Mouse (Mus musculus) right cerebral cortex, postnatal 10 days (tissue): ENCODE measurements at regions not wholly inside any gene's neighbourhood (a gene's known extent, or its start where the extent isn't known, plus 50 kb on each side); places are given as distances from the start of the nearest gene placed in this dataset.

ENCODE experiments used
- DNase-seq, 2 experiments: peaks; one replicate each; pipeline ENCODE4 v3.0.0; 2021; ENCODE audit warnings: low spot score in 2 of 2

DNA sequence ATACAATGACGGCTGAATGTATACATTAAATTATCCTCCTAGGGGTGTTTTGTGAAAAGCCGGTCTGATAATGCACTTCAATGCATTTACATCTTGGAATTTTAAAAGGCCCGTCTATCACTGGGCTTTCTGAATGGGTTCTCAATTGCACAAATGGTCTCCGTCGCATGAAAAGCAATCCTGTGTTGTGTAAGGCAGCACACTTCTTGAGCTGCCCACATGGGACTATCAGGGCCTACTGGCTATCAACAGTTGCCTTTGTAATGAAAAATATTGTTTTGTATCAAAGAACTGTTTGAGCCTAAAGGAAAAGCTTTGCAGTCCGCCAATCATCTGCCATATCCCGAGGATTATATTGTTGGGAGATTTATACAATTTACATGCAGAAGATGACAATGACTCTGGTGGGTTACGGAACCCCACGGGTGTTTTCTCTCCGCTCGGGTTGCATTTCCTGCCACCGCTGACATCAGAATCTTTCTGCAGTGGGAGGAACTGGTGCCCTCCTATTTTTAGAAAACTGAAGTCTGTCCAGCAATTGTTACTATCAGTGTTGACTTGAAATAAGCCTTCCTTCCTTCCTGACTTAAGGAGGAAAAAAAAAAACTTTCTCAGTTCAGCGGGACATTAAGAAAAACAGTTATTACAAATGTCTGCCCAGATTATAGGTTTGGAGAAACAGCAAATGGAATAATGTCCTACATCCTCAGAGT lies 118.7 kb downstream of the Tmem26 start:
- no peak for DNase-seq

DNA sequence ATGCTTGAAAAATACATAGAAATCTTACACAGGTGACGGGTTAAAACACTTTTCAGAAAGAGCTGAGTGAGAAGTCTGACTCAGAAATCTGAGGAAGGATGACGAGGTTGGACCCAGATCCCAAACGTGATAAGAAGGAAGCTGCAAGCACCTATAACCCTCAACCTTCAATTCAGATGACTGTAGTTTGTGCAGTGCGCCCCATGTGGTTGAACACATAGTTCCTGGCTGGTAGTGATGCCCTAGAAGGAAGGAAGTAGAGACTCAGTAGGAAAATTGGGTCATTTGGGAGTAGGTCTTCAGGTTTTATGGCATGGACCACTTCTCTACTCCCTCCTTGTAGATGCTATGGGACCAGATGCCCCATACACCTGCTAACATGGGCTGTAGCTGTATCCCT lies 120.6 kb downstream of the Tmem26 start:
- no peak for DNase-seq

DNA sequence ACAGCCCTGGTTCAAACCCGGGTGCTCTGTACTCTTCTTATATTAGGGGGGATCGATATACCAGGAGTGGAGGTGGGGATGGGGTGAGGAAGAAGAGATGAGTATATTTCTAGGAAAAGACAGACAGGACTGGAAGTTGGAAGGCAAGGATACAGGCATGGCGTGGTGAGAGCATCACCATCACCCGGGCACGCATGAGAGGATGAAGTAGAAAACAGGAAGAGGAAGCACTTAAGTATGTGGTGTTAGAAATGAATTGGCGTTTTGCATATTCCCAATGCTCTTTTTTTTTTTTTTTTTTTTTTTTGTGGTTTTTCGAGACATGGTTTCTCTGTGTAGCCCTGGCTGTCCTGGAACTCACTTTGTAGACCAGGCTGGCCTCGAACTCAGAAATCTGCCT lies 121.2 kb downstream of the Tmem26 start:
- no peak for DNase-seq

DNA sequence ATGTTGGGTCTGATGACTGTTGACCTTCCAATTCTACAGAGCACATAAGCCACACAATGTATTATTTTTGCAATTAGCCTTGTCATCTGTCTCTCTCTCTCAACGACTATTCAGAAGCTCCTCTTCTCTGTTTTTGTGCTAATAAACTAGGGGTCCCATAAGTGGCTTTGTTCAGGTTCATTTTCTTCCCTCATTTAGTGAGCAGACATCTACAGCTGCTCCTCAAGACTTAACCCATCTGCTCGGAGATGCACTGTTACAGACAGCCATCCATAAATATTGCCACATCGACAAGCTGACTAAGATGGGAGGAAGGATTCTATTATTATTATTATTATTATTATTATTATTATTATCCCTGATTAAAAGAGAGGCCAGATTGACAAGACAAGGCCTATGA lies 127.7 kb downstream of the Tmem26 start:
- no peak for DNase-seq

DNA sequence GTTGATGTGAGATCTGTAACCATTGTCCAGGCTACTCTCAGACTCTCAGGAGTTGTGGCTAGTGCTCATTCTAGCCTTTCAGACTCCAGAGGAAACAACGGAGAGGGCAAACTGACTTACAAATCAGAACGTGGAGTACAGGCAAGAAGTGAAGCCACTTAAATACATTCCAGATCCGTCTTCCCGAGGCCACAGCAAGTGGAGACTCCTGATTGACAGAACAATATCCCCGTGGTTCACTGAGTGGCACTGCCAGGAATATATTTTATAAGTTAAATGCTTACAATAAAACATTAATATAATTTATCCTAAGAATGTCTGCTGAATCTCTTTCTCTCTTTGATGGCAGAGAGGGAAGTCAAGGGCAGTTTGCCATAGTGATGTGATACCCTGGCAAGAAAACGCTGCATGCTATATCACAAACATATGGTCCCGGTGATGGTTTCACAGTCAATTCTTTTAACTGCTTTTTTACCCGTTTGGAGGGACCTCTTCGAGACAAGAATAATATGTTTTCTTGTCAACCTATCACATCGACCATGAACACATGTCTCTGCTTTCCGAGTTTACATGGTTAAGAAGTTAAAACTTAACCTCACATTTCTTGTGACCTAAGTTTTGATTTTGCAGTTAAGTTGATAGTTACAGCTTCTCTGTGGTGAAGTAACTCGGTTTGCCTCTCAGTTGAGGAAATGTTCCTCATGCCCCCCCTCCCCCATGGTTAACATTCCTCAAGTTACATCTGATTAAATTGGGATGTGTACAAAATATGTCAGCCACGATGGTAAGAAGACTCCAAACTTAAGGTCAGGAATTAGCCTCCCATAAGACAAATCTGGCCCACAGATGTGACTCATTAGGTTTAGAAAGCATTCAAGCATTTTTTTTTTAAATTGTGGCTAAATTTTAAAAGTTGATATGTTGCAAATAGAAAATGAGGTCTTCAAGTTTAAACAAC lies 132.8 kb downstream of the Tmem26 start:
- no peak for DNase-seq

DNA sequence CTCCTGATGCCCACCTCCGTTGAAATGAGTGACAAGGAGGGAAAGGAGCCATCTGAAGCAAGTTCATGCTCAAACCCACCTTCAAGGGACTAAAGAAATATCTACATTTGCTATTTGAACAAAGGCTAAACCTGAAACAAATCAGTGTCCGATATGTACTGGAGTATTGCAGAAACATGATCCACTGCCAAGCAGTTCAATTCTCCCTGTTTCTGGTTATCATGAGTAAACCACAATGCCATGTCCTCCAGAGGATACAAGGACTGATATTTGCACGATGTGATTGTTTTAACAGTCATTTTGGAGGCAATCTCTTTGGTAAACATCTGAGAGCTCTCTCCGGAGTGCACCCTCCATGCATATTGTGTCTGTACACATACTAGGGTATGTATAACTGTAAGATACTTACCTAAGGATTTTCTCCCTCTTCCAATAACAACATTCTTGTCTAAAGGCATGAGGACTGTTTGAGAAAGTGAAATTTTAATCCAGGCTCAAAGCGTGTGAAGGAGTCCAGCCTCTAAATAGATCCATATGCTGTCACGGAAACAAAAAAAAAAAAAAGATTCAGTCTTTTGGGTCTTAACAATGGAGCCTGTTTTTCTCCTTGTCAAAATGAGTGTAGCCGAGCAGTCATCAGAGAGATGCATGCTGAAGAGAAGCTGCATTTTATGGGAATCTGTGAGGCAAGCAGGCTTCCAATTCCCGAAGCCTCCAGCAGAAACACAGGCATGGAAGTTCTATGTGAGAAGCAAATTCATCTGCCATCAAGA lies 141.3 kb downstream of the Tmem26 start:
- DNase-seq, result peak in 1 of 2 experiments; percentile 30

DNA sequence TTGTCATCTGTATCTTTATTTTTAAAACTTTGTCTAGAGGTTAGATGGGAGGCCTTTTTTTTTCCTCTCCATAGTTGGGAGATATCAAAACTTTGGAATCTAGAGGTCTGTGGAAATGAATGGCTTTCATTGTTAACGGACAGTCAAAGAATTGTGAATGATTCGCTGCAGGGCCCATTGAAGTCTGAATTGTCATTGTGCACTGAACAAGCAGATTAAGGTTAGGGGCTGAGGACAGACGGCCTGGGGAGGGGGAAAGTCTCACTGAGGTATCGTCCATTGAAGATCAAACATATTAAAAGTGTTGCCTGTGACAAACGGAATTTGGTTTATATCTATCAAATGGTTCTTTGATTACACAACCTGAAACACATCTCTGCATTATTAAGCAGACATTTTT lies 142.3 kb downstream of the Tmem26 start:
- DNase-seq, result no peak

DNA sequence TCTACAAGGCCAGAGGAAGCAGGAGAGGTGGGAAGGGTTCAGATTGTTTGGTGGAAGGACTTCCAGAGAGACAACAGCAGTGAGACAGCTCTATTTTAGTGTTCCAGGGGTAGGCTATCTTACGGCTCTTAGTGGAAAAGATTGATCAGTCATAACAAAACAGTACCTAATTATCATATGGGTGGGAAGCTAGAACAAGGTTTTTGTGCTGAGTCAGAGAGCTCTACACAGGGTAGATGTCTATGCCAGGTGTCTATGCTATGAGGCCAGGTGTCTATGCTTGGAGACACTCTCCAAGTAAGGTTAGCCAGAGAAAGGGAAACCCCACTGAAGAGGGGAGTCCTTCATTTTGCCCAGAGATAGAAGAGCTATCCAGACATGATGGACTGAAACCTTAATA lies 143.9 kb downstream of the Tmem26 start:
- DNase-seq, result no peak

DNA sequence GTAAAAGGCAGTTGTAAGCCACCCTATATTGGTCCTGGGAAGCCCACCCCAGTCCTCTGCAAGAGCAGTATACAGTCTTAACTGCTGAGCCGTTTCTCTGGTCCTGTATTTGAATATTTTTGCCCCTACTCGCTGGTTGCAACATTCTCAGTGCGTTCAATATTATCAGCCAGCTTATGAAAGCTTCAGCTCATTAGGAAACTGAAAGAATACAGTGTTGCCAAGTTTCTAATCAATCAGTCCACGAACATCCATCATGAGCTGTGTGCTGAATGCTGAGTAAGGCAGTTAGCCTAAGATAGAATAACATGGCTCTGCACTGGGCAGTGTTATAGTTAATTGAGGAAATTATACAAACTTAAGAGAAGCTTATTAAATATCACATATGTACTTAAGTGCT lies 148.7 kb downstream of the Tmem26 start:
- no peak for DNase-seq

DNA sequence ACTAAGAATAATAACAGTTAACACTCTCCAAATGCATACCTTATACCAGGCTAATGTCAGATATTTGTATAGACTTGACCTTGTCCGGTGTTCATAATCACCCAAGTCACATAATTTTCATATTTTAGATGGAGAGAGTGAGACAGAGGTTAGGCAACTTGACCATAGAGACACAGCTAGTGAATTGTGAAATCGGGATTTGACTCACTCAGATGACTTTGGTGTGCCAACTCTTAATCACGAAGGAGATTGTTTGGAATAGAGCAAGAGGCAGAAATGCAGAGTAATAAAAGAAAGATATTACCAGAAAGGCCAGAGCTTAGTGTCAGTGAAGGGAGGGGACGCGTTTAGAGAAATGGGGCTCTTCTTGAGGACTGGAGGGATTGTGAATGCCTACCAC lies 152.2 kb downstream of the Tmem26 start:
- no peak for DNase-seq

DNA sequence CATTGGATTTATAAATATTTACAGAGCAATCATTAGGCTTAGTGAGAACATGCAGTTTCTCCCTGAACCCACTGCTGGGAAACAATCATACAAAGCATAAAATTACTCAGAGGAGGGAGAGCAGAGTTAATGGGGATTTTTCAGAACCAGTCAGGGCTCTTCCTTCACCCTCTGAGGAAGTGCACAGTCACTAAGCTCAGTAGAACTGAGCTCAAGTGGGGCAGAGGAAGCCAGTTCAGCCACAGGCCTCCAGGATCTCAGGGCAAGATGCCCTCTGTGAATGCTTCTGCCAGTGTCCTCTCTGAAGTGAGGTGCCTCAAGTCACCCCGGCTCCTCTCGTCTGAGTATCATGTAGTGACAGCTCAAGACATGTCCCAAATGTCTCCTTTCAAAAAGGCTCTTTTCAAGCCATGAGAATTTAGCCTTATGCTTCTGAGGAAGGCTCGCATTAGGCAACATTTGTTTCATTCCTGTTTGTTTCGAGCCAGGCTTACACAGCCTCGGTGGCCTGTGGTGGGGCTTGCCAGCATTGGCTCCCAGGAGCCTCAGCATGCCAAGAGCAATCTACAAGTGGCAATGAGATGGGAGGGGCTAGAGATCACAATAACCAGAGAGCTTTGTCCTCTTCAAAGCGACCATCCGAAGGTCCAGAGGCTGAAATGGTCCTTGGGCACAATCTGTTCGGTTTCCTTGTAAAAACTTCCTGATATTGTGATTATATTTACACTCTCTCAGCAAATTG lies 169.8 kb downstream of the Tmem26 start:
- DNase-seq, result peak in 1 of 2 experiments; percentile 31

DNA sequence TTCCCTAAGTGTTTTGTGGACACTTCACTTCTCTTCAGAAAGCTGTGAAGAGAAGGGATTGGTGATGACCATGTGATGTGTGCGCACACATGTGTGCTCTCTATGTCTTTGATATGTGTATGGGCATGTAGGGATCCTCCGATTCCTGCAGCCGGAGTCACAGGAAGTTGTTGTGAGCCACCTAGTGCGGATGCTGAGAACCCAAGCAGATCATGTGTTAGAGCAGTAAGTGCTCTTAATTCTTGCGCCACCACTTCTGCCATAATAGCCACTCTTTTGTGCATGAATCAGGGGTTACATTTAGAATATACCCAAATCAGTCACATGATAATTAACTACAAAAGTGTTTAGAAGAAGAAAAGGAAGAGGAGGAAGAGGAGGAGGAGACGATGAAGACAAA lies 170.7 kb downstream of the Tmem26 start:
- no peak for DNase-seq

DNA sequence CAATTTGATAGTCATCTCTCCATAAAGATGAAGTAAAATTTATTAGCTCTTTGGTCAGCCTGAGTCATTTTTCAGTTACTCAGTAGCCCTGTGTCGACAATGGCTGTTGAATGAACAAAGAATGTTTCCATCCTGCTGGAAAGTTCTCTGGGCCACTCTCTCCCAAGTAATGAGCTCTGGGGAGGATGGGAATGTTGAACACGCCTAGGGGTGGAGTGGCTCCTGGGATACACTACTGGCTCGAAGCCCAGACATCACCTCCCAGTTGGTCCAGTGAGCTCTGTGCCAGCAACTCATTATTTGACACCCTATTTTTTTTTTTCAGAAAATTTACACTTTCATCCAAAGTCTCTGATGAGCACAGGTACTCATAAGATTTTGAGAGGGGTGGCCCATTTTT lies 174.1 kb downstream of the Tmem26 start:
- no peak for DNase-seq

DNA sequence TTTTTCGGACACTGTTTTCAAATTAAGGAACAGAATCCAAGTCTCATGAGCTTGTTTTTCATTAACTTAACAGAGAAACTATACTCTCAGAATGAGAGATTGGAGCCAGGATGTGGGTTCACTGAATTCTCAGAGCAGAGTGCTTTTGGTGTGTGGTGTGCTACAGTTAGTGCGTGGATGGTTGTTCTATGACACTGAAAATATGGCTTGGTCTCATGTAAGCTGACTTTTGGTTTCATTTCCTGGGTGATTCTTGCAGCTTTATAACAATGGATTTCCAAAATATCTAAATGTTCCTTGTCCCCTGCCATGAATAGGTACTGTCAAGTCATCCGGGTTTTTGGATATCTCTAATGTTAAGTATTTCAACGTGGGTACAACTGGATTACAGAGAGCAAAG lies 177.7 kb downstream of the Tmem26 start:
- no peak for DNase-seq

DNA sequence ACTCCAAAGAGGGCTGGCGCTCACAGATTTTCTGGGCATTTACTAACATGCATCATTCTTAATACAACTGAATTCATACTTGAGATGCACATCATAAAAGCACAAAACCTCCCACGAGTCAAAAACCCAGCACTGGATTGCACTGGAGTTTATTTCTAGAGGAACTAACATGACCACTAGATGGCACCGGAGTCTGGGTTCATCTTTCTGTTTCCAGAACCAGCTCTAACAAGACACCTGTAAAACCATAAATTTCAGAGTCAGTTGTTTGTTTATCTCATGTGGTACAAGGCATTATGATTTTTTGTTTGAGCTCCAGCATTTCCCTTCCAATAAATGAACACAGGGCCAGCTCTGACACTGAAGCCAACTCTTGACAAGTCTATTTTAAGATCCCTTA lies 179.2 kb downstream of the Tmem26 start:
- peak; percentile 68 to 73 for DNase-seq

DNA sequence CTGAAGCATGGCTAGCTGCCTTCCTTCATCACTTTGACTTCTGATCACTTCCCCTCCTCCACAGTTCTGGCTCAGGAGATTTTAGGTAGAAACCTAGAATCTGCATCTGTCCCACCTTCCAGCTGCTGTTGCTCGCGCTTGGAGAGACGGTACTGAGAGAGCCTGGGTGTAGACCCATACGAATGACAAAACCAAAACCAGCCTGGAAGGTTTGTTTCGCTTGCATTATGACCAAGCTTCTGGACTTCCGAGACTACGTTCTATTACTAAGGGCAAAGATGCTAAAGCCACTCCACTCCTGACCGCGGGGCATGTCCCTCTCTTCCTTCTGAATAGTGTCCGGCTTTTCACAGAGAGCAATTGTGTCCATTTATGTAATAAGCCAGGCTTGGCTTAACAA lies 180.9 kb downstream of the Tmem26 start:
- no peak for DNase-seq

DNA sequence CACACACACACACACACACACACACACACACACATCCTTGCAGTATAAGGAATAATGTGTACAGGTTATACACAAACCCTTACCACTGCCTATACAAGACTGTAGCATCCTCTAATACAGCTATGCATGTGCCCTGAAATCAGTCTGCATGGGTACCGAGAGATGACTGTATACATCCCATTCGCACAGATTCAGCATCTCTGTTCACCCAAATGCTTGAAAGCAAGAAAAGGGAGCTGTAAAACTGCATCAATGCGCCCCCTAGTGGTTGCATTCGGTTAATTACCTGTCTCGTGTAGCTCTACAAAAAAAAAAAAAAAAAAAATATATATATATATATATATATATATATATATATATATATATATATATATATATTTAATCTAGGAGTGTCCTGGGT lies 184.8 kb downstream of the Tmem26 start:
- DNase-seq, result peak; percentile 84 to 90

DNA sequence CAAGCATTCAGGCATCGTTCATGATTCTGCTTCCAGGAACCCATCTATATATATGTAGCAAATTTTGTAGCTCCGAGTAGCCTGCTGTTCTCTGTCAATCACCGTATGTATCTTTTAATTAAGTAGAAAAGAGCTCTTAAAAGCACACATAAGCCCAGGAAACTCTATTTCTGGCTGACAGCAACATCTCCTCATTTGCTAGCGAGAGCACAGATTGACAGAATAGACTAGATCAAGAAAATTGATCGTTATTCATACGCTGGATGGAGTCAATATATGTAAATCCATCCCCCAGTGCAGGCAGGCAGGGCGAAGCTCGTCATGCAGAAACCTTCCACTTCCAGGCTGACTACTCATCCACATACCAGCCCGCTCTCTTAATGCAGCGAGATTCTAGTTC lies 185.6 kb downstream of the Tmem26 start:
- DNase-seq, result no peak

DNA sequence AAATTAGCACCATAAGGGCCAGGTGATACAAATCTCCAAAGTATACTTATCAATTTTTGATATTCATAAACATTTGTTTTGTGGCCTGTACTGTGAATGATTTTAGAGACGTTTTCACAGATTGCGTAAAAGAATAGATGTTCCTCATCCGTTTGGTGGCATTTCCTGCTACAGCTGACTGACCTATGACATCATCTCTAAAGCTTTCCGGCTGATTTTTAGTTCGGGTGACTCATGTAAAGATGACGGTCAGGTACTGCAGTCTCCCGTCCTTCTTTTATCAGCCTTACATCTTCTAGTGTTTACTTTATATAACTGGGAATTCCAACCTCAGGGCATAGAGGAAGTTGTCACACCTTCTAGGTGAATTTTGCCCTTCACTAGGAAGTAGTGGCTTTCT lies 192.7 kb downstream of the Tmem26 start:
- DNase-seq, result no peak

DNA sequence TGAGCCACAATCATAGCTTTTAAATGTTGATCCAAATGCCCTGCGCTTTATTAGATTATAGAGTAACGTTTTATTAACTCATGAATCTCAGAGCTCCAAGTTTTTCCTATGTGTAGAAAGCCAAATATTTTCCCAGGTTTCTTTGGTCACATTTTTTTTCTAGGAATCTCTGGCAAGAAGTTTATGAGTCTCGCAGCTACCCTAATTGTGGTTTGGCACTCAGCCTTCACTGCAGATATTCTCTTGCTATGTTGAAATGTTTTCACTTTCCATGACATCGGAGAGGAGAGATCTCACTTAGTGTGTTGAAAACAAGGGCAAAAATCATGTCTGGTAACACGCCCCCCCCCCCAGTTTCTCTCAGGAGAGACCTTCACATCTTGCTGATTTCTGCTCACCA lies 212.4 kb downstream of the Tmem26 start:
- DNase-seq, result no peak

DNA sequence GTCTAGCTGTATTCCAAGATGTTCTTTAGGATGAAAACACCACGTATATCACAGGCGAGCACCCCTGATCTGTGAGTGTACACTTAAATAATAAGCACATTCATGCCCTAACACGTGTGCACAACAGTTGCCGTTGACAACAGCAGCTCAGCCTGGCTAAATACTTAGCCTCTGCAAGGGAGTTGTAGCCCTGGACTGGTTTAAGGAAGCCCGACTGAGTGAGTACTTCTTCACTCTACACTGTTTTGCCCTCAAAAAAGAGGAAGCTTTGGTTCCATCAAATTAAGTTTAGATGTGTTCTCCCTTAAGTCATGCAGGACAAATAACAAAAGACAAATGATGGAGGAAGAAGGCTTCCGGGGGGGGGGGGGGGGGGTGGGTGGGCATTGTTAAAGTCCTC lies 208.0 kb upstream of the Rhobtb1 start:
- DNase-seq, result no peak

DNA sequence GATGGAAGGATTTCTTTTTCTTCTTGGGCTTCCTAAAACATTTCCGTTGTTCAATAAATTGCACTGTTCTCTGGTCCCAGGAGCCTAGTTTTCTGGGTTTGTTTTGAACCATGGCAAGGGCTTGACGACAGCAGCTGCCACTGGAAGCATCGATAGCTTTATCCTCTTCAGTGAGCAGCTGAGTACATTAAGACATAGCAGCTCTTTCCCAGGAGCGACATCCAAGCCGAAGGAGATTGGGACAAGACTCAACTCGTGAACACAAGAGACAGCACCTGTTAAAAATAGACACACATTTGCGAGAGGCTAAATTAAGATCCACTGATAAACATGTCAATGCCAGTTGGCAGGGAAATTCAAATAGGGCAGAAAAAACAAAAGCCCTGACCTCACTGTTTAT lies 194.7 kb upstream of the Rhobtb1 start:
- no peak for DNase-seq
